Mouse (Mus musculus) thymus, postnatal 0 days (tissue): Measurements from ENCODE around the gene Prrt3. TPM values are rescaled to one million over a fixed set of nuclear protein-coding genes. Genes with fewer than 3 reads are reported as not detected.

Experiments
- DNase-seq: peaks from one replicate; pipeline ENCODE4 v3.0.0-alpha.2; 2015; ENCODE audit warnings: low spot score
- polyA plus RNA-seq: library from polyadenylated mRNA; unstranded; fragments of >200 nt; fragmentation: Nextera tagmentation; extraction: Ambion mirVana; gene quantifications from 2 replicates; pipeline ENCODE4 v1.2.1, GENCODE M21; 2015

The Prrt3 gene
- polyA plus RNA-seq, result 0.17 TPM in 2 replicates

DNA sequence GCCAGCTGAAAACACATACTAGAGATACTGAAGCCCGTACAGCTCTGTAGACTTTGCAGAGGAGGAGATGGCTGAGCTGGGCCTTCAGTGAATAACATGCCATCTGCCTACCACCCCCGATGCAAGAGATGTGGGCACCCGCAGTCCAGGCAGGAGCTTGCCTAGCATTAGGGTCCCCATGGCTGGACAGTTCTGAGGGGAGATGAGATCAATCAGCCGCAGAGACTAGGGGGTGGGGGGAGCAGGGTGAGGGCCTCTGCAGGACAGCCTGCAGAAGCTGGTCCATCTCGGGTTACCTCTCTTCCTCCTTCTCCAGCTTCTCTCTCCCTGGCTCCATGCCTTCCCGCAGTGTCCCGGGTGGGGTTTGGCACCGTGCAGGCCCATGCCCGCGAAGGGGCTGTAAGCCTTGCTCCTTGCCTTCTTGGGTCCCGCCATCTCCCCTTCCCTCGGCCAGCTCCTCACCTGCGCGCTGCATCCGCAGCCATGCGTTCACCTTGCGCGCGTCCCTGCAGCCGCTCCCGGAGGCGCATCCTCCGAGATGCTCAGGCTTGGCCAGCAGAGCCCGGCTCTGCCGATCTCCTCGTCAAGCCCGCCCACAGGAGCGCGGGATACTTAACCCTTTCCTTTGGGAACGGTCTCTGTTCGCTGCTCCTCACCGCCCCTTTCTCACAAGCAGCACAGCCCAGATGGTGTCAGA, at the start of gene Prrt3:
Gene Prrt3 (minus strand): TSS at position 544 of the 697 bp plus-strand sequence.
- no peak for DNase-seq

DNA sequence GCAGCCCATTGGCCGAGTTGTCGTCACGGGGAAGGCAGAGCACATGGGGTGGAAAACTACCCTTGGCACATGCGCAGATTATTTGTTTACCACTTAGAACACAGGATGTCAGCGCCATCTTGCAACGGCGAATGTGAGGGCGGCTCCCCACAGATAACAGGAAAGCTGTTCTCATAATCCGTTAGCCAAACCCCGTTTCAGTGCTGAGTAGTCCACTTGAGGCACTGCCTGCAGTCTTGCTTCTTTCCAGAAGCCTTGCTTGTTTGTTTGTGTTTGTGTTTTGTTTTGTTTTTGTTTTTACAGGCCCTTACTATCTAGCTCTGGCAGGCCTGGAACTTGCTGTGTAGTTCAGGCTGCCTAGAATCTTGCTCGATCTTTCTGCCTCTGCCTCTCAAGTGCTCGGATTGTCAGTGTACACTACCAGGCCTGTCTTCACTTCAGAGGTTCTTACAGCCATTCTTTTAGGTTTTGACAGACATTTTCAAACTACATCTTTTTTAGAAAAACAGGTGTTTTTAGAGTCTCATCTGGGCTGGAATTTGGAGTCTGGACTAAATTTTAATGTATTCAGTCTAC, 42.3 kb upstream of the Prrt3 start:
- no peak for DNase-seq

DNA sequence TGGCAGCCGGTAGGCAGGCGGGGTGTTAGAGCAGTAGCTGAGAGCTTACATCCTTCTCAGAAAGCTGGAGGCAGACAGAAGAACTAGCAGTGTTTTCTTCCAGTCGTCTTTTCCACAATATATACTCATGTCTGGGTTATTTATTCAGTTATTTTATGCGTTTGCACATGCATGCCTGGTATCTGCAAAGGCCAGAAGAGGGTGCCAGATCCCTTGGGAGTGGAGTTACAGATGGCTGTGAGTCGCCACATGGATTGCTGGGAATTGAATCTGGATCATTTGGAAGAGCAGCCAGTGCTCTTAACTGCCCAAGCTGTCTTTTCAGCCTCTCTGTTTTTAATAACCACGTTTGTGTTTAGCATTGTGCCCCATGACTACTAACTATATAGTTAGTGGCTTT, 39.9 kb upstream of the Prrt3 start:
- DNase-seq, result no peak

DNA sequence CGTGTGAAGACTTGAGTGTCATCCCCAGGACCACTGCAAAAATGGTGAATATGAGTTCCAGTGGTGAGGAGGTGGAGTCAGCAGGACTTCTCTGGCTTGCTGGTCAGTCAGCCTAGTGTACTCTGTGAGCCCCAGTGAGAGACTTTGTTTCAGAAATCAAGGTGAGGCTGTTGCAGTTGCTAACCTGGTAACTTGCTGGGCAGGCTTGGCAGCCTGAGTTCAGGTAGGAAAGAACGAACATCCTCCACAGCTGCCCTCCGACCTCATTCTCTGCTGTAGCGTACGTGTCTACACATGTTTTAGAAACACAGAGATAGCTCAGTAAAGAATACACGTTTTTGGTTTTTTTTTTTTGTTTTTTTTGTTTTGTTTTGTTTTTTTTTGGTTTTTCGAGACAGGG, 33.2 kb upstream of the Prrt3 start:
- no peak for DNase-seq

DNA sequence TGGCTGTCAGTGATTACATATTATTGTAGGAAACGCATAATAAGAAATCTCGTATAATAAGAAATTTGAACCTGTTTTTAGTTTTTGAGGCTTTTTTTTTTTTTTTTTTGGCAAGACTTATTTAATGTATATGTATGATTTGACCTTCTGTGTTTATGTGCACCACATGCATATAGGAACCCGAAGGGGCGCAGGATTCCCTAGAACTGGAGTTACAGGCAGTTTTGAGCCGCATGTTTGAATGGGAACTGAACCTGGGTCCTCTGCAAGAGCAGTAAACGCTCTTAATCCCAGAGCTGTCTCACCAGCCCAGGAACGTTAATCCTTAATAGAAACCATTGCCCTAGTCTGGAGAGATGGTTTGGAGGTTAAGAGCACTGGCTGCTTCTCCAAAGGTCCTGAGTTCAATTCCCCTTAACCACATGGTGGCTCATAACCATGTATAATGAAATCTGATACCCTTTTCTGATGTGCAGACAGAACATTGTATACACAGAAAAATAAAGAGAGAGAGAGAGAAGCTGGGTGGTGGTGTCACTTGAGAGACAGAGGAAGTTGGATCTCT, 30.2 kb upstream of the Prrt3 start:
- no peak for DNase-seq

DNA sequence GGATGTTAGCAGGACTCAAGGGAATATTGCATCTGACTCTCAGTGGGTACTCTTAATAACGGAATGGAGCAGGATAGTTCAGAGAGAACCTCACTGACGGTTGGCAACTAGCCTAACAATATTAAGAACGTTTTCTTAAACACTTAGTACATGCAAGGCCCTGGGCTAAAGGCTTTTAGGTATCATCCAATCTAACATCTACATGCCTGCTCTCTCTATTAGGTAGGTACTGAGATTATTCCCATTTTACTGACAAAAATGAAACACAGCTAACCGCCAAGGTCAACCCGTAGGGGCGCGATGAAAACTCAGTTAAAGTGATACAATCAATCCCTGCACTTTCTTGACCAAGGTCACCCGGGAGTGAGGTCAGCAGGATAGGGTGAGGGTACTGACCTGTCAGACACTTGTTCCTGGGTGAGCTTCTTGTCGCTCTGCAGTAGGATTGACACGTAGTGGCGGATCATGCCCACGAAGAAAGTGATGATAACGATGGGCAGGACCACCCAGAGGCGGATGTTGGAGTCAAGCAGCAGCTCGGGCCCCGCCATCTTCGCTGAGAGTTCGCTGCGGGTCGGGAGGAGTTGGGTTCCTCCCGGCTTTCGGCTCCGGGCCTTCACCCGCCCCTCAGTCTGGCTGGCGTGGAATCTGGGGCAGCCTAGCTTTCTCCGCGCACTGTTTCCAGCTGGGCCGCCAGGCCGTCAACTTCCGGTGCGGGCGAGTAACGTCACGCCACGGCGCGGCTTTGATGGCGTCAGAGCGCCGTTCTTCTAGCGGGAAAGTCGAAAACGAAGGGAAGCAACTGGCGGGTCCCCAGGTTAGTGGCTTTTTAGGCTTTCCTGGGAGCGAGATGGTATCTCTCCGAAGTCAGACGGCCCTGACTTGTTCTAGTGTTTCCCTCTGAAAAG, 29.5 kb upstream of the Prrt3 start, which contains the start of the genes Emc3 and Fancd2:
Gene Emc3 (minus strand): TSS at position 721 of the 908 bp plus-strand sequence.
Gene Fancd2 (plus strand): TSS at position 751 of the 908 bp plus-strand sequence.
- peak; percentile 89 for DNase-seq

DNA sequence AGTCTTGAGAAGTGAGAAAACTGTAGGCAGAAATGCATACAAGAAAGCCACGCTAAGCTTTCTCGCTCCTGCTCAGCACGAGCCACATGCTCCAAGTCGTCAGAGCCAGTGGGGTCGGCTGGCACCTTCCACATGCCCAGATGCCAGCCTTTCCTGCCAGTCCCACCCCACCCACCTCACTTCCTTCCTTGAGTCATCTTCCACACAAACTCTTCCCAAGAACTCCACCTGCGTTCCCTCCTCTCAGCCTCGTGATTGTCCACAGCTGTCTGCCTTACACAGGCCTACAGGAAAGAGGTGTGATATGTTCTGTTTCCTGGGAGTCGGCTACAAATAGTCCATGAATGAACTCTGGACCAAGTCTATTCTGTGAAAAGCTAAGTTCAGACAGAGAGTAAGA, 21.7 kb upstream of the Prrt3 start:
- no peak for DNase-seq

DNA sequence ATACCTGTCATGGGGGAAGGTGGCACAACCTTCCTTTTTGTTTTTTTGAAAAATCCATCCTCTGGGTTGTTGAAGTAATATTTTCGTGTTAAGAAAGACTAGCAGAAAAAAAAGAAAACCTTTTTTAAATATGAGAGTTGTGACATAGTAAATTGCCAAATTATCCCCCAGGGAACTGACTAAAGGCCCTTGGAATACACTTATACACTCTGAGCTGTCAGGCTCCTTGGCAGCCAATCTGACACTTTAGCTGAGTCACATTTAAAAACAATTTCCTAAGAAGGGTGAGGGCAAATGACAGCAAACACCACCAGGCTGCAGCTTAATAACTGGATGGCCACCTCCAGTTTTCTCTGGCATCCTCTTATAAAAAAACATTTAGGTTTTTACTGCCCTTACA, 20.6 kb upstream of the Prrt3 start:
- DNase-seq, result no peak

DNA sequence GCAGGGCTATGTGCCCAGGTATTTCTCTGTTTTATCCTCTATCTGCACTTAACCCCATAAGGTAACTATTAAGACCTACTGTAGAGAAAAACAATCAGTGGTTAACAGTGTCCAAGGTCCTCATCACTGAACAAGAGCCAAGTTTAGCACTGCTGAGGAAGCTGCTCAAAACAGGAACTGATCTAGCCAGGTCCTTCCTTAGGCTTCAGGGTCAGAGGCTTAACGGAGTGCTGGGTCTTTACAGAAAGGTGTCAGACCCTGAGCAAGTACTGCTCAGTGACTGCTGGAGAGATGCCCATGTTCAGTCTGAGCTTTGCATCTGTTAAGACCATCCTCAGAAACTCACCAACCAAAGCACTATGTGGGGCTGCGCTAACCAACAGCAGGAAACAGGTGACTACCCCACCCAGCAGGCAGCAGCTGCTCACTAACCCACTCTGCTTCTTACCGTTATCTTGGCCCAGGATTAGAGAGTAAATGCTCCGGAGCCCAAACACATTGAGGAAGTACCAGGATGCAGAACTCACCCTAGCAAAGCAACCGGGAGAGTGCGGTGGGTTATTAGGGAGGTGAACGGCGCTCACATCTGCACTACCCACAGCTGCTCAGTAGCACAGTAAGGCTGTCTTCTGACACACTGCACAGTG, 15.8 kb upstream of the Prrt3 start:
- peak; percentile 83 for DNase-seq

DNA sequence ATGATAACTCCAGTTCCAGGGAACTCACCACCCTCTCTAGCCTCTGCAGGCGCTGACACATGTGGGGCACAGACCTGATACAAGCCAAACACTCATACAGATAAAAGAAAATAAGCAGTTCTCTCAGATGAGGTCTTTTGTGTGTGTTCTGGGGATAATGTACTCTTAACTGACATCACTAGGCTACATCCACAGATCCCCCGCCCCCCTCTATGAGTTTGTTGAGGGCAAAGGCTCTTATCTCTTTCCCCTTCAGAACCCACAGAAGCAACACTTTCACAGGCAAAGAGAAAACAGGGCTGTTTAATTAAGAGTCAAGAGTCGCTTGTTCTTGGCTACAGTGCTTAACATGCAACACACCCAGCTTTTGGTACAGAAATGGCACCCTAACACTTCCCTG, 12.9 kb upstream of the Prrt3 start:
- no peak for DNase-seq

DNA sequence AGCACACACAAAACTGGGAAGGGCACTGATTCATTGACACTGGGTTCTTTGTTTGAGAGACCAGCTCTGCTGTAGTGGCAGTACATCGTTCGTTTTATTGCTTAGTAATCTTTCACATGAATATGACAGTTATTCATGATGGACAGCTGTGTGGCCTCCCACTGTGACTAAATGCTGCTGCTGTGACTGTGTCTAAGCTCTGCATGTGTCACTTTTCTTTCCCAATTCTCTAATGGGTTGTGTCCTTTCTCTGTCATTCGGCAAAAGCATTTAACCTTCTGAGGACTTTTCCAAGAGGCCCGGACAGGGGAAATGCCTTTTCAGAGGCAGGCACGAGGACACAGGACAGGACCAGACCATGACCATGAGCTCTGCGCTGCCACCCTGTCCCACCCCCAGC, 12.2 kb upstream of the Prrt3 start:
- DNase-seq, result no peak

DNA sequence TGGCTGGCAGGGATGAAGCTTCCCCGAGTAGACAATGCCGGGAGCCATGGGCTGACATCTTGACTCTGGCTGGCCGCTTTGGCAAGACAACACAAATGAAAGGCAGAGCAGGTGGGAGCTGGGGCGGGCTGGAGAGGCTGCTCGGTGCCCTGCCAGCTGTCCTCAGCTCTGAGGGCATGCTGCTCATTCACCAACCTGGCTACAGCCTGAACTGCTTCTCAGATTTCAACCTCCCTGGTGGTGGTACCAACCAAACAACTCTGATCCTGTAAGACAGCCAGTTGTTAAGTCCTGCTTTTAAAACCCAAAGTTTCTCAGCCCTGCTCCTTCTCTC, 7.2 kb upstream of the Prrt3 start:
- DNase-seq, result no peak

DNA sequence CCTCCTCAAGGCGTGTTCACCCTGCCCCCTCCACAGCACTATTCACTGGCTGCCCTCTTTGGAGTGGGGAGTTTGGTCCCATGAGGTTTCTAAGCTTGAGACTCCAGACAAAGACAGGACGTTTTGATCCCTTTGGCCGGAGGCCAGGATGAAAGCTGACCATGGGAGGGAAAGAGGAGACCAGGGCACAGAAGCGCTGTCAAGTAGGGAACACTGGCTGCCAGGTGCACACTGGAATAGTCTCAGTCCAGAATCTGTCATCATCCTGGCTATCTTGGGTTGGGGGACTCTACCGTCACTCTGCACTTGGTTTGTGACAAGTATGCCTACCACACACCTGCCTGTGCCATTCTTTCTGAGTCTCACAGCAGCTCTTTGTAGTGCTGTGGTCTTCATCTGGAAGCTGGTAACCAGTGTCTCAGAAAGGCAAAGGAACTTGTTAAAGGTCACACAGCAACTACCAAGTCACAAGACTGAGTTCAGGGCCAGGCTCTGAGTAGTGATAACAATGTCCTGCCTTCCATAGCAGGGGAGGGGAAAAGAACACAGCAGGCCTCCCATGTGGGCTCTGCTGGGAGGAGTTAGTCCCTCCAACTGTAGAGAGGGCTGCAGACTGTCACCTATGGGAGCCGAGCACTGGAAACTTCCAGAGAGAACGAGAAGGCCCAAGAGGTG, 6.7 kb upstream of the Prrt3 start:
- DNase-seq, result peak; percentile 14

DNA sequence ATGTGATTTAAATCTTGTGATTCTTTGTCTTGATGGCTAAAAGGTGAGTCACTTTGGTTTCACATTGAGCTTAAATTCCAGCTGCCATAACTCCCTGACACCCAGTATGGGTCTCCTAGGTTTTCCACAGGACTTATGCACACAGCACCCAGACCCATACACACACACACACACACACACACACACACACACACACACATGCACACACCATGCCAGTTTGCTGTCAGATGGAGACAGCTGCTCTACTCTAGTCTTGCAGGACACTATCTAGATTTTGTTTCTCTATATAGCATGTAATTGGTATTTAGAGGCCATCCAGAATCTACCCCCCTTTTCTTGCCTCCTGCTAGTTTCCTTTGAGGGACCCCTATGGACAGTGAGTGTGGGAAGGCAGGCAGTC, 5.4 kb upstream of the Prrt3 start:
- DNase-seq, result no peak

DNA sequence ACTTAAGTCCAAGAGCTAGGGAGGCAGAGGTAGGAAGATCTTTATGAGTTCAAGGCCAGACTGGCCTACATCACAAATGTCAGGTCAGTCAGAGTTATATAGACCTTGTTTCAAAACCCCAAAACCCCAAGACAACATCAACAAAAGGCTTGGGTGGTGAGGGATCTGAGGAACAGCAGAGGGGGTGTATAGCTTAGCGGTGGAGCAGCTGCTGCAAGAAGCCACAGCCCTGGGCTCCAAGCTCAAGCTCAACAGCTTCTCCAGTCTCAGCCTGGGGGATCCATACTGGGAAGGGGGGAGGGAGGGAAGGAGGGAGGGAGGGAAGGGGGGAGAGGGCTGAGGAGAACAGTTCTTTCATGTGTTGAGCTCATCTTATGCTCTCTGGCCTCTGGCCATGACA, 4.0 kb upstream of the Prrt3 start:
- peak; percentile 18 for DNase-seq

DNA sequence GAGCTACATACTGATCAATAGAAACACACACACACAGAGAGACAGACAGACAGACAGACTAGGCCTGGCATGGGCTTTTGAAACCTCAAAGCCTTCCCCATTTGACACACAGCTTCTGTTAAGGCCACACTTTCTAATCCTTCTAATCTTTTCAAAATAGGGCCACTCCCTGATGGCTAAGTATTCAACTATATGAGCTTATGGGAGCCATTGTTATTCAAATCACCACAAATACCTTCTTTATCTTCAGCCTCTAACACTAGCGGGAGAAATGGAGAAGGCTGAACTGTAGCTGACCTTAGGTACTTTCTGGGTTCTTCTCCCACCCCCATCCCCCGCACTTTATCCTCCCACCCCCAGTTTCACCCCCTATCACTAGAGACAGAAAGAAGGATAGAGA, 1.1 kb upstream of the Prrt3 start:
- no peak for DNase-seq

DNA sequence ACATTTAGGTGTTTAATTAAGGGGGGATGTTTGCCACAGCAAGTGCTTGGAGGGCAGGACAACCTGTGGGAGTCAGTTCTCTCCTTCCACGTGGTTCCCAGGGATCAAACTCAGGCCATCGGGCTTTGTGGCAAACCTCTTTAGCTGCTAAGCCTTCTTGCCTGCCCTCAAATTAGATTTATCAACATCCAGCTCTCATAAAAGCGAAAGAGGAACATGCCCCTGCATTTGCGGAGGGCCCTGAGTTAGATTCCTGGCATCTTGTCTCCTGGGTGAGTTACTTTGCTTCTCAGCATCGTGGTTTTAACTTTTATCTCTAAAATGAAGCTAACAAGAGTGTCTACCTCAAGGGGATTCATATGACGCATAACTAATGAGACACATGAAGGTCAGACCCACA, 2.4 kb downstream of the Prrt3 start:
- no peak for DNase-seq

DNA sequence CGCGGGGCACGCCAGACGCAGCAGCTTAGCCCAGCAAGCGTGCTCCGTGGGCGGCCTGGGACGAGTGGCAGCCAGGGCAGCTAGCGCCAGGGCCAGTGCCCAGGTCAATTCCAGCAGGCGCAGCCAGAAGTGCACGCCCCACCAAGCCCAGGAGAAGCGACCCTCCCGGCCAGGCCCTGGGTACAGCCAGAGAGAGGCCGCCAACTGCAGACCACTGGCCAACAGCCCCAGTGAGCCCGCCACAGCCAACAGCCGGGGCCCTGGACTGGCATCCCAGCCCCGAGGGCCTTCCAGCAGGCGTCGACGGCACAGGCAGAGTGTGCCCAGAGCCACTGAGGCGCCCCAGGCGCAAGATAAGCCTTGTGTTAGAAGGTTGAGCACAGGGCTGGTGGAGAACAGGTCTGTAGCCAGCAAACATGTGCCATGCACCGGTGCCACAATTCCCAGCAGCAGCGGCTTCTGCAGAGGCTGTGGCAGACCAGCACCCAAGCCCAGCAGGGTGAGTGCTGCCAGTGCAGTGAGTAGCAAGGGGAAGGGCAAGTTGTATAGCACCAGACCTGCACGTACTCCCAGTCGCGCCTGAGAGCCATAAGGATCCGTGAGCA, 6.6 kb downstream of the Prrt3 start:
- no peak for DNase-seq

DNA sequence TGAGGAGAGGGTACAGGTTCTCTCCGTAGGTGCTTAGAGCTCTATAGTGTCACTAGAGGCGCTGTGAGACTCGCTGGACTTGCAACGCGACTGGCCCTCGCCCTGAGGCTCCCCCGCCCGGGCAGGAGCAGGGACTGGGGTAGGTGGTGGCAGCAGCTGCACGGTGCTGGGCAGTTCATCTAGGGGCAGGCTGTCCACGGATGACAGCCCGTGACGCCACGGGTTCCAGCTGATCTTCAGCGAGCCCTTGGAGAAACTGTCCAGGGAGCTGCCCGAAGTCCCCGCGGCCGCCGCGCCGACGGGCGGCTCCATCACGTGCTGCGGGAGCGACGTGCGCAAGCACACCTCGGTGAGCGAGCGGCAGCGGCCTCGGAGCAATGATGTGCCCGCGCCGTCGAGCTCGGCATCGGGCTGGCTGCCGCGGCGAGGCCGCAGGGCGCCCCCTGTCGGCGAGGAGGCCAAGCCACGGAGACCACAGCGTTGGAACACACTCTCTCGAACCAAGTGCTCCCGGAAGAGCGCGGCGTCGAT, 7.4 kb downstream of the Prrt3 start:
- DNase-seq, result peak; percentile 89
